Mouse (Mus musculus) heart, postnatal 0 days (tissue): ENCODE data around the gene Itga2.

Experiments
- CTCF ChIP-seq: IDR thresholded peaks from 2 replicates; pipeline ENCODE4 v1.5.1; 2016; ENCODE audit warnings: antibody characterized with exemption, control low read depth, low read depth
- EP300 ChIP-seq: IDR thresholded peaks from 2 replicates; pipeline ENCODE4 v1.6.1; 2016; ENCODE audit warnings: antibody characterized with exemption, low read depth

GRCm38 (mm10) chr13:114896751-114897386 lies 35.0 kb downstream of the Itga2 start:
- TF ChIP-seq CTCF (no peak), EP300 (no peak)
